Mouse (Mus musculus): ENCODE data around the gene Sfswap.
A peak's percentile ranks its signal among the peaks of the same experiment; 100 is the strongest.
"Not testable (repeated sequence)": the region's sequence is repeated elsewhere in the genome, so short reads cannot be mapped to it uniquely, and the experiment has no call there.

Gene Sfswap

GRCm38 (mm10) chr5:129500722-129501634, at the start of gene Sfswap:
Gene Sfswap, plus strand, starts transcription at chr5:129501221.
- peak; percentile 88 for DNase-seq (ENCODE audit: extremely low spot score, low spot score)

GRCm38 (mm10) chr5:129452561-129452960, 48.5 kb upstream of the Sfswap start:
- DNase-seq (ENCODE audit: extremely low spot score, low spot score), result no peak

- DNase-seq (ENCODE audit: extremely low spot score, low spot score), result peak; percentile 72
Observed at GRCm38 (mm10) chr5:129454802-129455528, 46.1 kb upstream of the Sfswap start.

GRCm38 (mm10) chr5:129455529-129455896, 45.5 kb upstream of the Sfswap start:
- no peak for DNase-seq (ENCODE audit: extremely low spot score, low spot score)

DNA sequence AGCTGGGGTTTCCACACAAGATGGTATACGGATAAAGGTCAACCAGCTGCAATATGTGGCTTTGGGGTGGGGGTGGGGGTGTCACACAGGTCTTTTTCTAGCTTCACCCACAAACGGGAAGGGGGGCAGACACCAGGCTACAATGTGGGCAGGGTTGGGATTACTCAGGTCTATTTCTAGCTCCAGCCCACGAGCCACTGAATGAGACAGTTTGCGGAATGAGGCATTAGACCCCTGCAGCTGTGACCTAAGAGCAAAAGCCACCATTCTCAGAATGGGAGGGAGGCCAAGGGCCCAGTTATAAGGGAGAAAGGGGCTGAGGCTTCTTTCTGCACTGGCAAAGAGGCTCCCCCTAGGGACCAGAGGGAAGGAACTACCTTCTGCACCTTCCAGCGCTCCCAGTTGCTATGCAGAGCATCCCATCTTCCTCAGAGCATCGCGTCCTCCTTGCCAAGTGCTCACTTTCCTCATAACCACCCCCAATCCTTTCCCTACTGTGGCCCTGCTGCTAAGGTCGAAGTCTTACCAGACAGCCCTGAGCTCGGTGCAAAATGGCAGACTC, 44.4 kb upstream of the Sfswap start:
- DNase-seq (ENCODE audit: extremely low spot score, low spot score), result no peak

GRCm38 (mm10) chr5:129458109-129458508, 42.9 kb upstream of the Sfswap start:
- no peak for DNase-seq (ENCODE audit: extremely low spot score, low spot score)

GRCm38 (mm10) chr5:129458541-129458940, 42.5 kb upstream of the Sfswap start:
- DNase-seq (ENCODE audit: extremely low spot score, low spot score), result no peak

DNA sequence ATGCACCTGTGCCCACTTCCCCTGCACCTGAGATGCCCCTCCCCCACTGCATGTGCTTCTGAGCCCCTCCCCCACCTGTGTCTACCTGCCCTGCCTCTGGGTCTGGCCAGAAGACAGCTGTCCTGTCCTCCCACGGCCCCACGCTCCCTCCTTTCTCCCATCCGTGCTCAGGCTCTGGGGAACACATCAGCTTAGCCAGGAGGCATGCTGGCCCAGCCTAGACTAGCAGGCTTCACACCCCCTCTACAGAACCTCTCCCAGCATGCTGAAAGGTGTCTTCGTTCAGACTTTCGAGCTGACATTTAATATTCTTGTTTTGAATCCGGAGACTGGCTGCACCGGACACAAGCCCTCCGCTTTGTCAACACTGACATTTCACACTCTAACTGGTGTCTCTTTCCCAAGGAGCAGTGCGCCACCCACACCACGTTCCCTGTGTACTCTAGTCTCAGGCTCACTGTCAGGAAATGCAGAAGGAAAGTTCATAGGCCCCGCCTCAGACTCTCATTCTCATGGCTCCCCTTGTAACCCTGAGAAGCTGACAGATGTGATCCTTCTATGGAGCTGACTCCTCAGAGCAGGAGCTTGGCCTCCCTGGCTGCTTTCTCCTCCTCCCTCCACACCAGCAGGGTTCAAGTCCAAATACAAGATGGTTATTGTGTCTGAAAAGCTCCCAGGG, 40.1 kb upstream of the Sfswap start:
- DNase-seq (ENCODE audit: extremely low spot score, low spot score), result no peak

GRCm38 (mm10) chr5:129463648-129464047, 37.4 kb upstream of the Sfswap start:
- not testable (repeated sequence) for DNase-seq (ENCODE audit: extremely low spot score, low spot score)

DNA sequence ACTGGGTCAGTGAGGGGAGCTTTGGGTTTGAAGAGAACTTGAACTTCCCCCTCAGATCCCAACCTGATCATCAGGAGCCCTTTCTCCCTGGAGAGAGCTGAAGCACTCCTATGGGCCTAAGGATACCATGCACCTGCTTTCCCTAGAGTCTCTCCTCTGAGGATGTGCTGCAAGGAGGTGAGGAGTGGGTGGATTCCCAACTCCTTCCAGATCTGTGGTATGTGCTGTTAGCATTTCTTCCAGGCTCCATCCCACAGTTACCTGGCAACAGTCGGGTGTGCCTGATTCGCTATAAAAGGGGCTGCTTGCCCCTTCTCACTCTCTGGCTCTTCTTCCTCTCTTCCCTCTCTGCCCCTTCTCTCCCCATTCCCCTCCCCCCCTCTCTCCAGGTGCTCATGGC, 35.2 kb upstream of the Sfswap start:
- no peak for DNase-seq (ENCODE audit: extremely low spot score, low spot score)

GRCm38 (mm10) chr5:129475532-129476045, 25.4 kb upstream of the Sfswap start:
- no peak for DNase-seq (ENCODE audit: extremely low spot score, low spot score)

- DNase-seq (ENCODE audit: extremely low spot score, low spot score), result peak; percentile 25
Observed at GRCm38 (mm10) chr5:129489879-129490278, 11.1 kb upstream of the Sfswap start.

DNA sequence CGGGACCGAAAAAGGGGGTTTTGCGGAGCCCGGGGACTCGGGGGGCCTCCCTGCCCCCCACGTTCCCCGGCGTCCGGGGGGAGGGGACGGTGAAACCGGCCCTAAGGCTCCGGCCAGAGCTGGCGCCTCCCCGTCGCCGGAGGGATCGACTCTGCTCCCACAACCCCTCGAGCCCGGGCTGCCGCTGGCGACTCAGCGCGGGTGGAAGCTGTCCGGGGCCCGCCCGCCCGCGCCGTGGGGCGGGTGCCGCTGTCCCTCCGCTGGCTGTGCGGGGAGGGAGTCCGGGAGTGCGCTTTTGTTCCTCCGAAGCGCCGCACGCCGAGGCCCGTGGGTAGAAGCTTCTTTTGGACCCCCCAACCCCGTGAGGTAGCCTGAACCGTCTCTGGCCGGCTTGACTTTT, 650 bp downstream of the Sfswap start:
- DNase-seq (ENCODE audit: extremely low spot score, low spot score), result peak; percentile 32

DNA sequence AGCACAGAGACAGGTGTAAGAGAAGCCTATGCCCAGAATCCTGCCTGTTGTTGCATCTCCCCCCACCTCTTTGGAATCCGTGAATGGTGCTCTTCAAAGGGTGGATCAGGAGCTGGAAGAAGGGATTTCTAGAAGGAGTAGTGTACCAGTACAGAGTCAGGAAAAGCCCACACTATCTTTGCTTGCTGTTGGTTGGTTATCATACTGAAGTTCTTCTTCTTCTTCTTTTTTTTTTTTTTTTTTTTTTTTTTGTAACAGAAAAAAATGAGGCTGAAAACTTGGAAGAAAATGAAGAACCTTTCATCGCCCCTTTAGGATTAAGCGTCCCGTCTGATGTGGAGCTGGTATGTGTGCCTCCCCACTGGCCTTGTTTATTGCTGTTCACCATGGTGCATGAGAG, 5.9 kb downstream of the Sfswap start:
- no peak for DNase-seq (ENCODE audit: extremely low spot score, low spot score)

DNA sequence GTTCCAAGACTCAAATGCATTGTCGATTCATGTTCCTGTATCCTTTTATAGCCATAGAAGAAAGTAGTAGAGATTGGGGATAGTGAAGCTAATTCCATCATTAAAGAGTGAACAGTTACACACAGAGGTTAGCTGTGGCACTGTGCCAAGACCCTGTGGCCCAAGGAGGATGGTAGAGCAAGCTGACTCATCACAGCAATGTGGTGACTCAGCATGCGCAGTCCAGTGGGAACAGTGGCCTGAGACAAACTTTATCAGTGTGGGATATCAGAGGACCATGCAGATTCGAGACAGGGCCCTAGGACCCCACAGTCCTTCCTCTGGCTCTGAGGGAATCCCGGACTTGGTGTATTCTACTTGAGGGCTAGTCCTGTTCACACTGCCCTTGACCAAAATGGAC, 17.2 kb downstream of the Sfswap start:
- DNase-seq (ENCODE audit: extremely low spot score, low spot score), result no peak

GRCm38 (mm10) chr5:129518786-129519185, 17.8 kb downstream of the Sfswap start:
- no peak for DNase-seq (ENCODE audit: extremely low spot score, low spot score)

DNA sequence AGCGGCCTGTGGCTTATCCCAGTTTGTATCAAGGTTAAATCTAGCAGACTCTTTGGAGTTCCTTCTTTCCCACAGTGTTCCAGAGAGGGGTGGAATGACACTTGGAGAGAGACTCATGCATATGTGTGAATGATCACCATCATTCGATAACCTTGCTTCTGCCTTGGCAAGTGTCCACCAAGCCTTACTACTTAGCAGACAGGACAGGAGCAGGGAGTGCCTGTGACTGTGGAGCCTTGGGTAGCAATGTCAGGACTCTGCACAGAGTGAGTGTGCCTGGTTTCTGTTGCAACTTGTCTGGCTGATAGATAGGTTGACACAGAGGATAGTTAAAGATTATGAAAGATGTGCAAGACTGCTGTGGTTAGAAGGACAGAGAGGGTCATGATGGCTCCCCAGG, 18.6 kb downstream of the Sfswap start:
- no peak for DNase-seq (ENCODE audit: extremely low spot score, low spot score)

GRCm38 (mm10) chr5:129521501-129521900, 20.5 kb downstream of the Sfswap start:
- DNase-seq (ENCODE audit: extremely low spot score, low spot score), result no peak

GRCm38 (mm10) chr5:129521913-129522312, 20.9 kb downstream of the Sfswap start:
- DNase-seq (ENCODE audit: extremely low spot score, low spot score), result no peak

DNA sequence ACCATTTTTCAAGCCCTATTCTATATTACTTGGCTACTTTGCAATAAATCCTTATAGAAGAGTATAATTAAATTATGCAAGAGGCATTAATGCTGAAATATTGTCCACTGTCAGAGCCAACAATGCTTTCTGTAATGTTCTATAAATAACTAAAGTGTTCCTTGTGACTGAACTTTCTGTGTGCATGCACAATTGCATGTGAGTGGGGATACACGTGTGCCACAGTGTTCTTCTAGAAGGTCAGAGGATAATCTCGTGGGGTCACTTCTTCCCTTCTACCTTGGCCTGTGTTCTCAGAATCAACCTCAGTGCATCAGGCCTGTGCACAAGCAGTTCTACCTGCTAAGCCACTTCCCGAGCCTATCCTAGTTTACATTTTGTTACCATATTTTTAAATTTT, 22.1 kb downstream of the Sfswap start:
- no peak for DNase-seq (ENCODE audit: extremely low spot score, low spot score)

- no peak for DNase-seq (ENCODE audit: extremely low spot score, low spot score)
Observed at GRCm38 (mm10) chr5:129524751-129525150, 23.7 kb downstream of the Sfswap start.

All from neural tube, embryonic 10.5 days (tissue).